Mouse (Mus musculus) ovary, postnatal 36 days (tissue): Measurements from ENCODE around the gene Lyve1.

Source experiments
- DNase-seq: peaks from one replicate; pipeline ENCODE4 v3.0.0; 2022; ENCODE audit warnings: low spot score, mixed read lengths

Gene Lyve1

GRCm38 (mm10) chr7:110853611-110854010 is 9.4 kb downstream of the Lyve1 start:
- DNase-seq = no peak

- DNase-seq = peak; percentile 9
Measured at GRCm38 (mm10) chr7:110851541-110852203, 11.4 kb downstream of the Lyve1 start.

GRCm38 (mm10) chr7:110848371-110848770 is 14.7 kb downstream of the Lyve1 start:
- no peak for DNase-seq

GRCm38 (mm10) chr7:110847321-110847720 is 15.7 kb downstream of the Lyve1 start:
- no peak for DNase-seq

GRCm38 (mm10) chr7:110843916-110844874 is 18.8 kb downstream of the Lyve1 start, which contains the start of gene Rnf141:
TSS of gene Rnf141 (minus strand) at chr7:110844457.
- peak; percentile 90 for DNase-seq

GRCm38 (mm10) chr7:110840332-110840731 is 22.7 kb downstream of the Lyve1 start:
- DNase-seq = no peak

- no peak for DNase-seq
Measured at GRCm38 (mm10) chr7:110834522-110834921, 28.5 kb downstream of the Lyve1 start.

GRCm38 (mm10) chr7:110834018-110834417 is 29.0 kb downstream of the Lyve1 start:
- DNase-seq = no peak

- DNase-seq = no peak
Measured at GRCm38 (mm10) chr7:110833024-110833423, 30.0 kb downstream of the Lyve1 start.

- DNase-seq = no peak
Measured at GRCm38 (mm10) chr7:110823995-110824953, 38.8 kb downstream of the Lyve1 start.

- no peak for DNase-seq
Measured at GRCm38 (mm10) chr7:110823593-110823992, 39.4 kb downstream of the Lyve1 start.

GRCm38 (mm10) chr7:110823076-110823475 is 40.0 kb downstream of the Lyve1 start:
- DNase-seq = no peak

- no peak for DNase-seq
Measured at GRCm38 (mm10) chr7:110822055-110822454, 41.0 kb downstream of the Lyve1 start.

GRCm38 (mm10) chr7:110821653-110822052 is 41.4 kb downstream of the Lyve1 start:
- peak; percentile 59 for DNase-seq

GRCm38 (mm10) chr7:110821068-110821467 is 42.0 kb downstream of the Lyve1 start:
- peak; percentile 29 for DNase-seq

GRCm38 (mm10) chr7:110818787-110819350 is 44.2 kb downstream of the Lyve1 start:
- DNase-seq = no peak

GRCm38 (mm10) chr7:110818206-110818605 is 44.8 kb downstream of the Lyve1 start:
- peak; percentile 49 for DNase-seq

GRCm38 (mm10) chr7:110816037-110816436 is 47.0 kb downstream of the Lyve1 start:
- no peak for DNase-seq

- no peak for DNase-seq
Measured at GRCm38 (mm10) chr7:110813983-110814382, 49.1 kb downstream of the Lyve1 start.

GRCm38 (mm10) chr7:110811529-110811928 is 51.5 kb downstream of the Lyve1 start:
- DNase-seq = no peak

GRCm38 (mm10) chr7:110810995-110811394 is 52.0 kb downstream of the Lyve1 start:
- DNase-seq = no peak
